Mouse (Mus musculus) megakaryocyte-erythroid progenitor cell, adult 5-6 weeks (primary cell): Measurements from ENCODE around the gene Ttc28. TPM values are rescaled to one million over a fixed set of nuclear protein-coding genes. Genes with fewer than 3 reads are reported as not detected.

Source experiments
- ATAC-seq: replicated peaks from 2 replicates; pipeline ENCODE4 v1.8.0; 2016; ENCODE audit warnings: mild to moderate bottlenecking, inconsistent platforms; ENCODE audit not compliant: severe bottlenecking, poor library complexity, low FRiP score, low TSS enrichment
- total RNA-seq, 2 experiments: library from RNA; stranded (forward) in 1 of 2; stranded (reverse) in 1 of 2; fragments of 200-1000, 215-1000 nt in 1 of 2; fragments of >200 nt in 1 of 2; fragmentation: Nextera tagmentation in 1 of 2; gene quantifications; 2 replicates each; pipeline ENCODE4 v1.2.3; 2014 to 2017

Ttc28 gene
- total RNA-seq, 2 experiments from 2014 or later: 0.70 to 5.4 TPM

- no peak for ATAC-seq
Measured at GRCm38 (mm10) chr5:111214890-111215289, 335.3 kb downstream of the Ttc28 start.

- no peak for ATAC-seq
Measured at GRCm38 (mm10) chr5:111215722-111216121, 336.1 kb downstream of the Ttc28 start.

GRCm38 (mm10) chr5:111216166-111216565 lies 336.6 kb downstream of the Ttc28 start:
- ATAC-seq: no peak

- no peak for ATAC-seq
Measured at GRCm38 (mm10) chr5:111217447-111218110, 338.0 kb downstream of the Ttc28 start.

- no peak for ATAC-seq
Measured at GRCm38 (mm10) chr5:111218111-111218891, 338.7 kb downstream of the Ttc28 start.

GRCm38 (mm10) chr5:111218998-111219397 lies 339.4 kb downstream of the Ttc28 start:
- ATAC-seq: no peak

- no peak for ATAC-seq
Measured at GRCm38 (mm10) chr5:111220679-111221380, 341.2 kb downstream of the Ttc28 start.

- no peak for ATAC-seq
Measured at GRCm38 (mm10) chr5:111222820-111223219, 343.2 kb downstream of the Ttc28 start.

GRCm38 (mm10) chr5:111225306-111225705 lies 345.7 kb downstream of the Ttc28 start:
- ATAC-seq: no peak

- no peak for ATAC-seq
Measured at GRCm38 (mm10) chr5:111226486-111226885, 346.9 kb downstream of the Ttc28 start.

- no peak for ATAC-seq
Measured at GRCm38 (mm10) chr5:111227850-111228249, 348.2 kb downstream of the Ttc28 start.

- ATAC-seq: no peak
Measured at GRCm38 (mm10) chr5:111228302-111229040, 348.9 kb downstream of the Ttc28 start.

GRCm38 (mm10) chr5:111229041-111229394 lies 349.4 kb downstream of the Ttc28 start:
- ATAC-seq: no peak

- no peak for ATAC-seq
Measured at GRCm38 (mm10) chr5:111229671-111230070, 350.1 kb downstream of the Ttc28 start.

- ATAC-seq: no peak
Measured at GRCm38 (mm10) chr5:111231044-111231443, 351.4 kb downstream of the Ttc28 start.

GRCm38 (mm10) chr5:111231769-111232168 lies 352.2 kb downstream of the Ttc28 start:
- no peak for ATAC-seq

GRCm38 (mm10) chr5:111233022-111233709 lies 353.6 kb downstream of the Ttc28 start:
- no peak for ATAC-seq

GRCm38 (mm10) chr5:111235131-111235530 lies 355.5 kb downstream of the Ttc28 start:
- ATAC-seq: no peak

GRCm38 (mm10) chr5:111237176-111237636 lies 357.6 kb downstream of the Ttc28 start:
- no peak for ATAC-seq
